Mouse (Mus musculus): Measurements from ENCODE around the gene Cds2.
A peak's percentile ranks its signal among the peaks of the same experiment; 100 is the strongest.
"Not testable (repeated sequence)": the region's sequence is repeated elsewhere in the genome, so short reads cannot be mapped to it uniquely, and the experiment has no call there.

Cds2 gene

GRCm38 (mm10) chr2:132292083-132292482, 29.1 kb downstream of the Cds2 start:
- DNase-seq (ENCODE audit: extremely low spot score): no peak

DNA sequence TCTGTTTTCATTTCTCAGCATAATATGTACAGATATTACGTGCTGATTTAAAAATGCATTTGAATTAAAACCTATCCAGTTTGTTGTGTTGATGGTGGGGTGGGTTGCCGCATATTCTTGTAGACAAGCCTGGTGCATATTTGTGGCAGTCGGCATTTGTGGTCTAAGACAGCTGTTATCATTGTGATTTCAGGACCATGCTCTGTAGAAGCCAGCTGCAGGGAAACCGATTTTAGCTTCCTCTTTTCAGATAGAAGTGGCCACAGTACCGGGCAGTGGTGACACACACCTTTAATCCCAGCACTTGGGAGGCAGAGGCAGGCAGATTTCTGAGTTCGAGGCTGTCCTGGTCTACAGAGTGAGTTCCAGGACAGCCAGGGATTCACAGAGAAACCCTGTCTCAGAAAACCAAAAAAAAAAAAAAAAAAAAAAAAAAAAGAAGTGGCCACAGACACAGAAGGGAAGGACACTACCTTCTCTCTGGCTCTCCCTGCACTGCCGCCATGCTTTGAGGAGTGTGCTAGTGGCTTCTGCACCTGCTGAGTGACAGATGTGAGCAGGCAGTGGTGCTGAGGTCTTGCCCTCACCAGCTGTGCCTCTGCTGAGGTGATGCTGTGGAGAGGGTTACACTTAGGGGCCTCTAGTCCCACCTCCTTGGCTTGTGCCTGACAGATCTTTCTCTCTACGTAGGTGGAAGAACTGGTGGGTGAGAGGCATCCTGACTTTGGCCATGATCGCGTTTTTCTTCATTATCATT, 30.9 kb downstream of the Cds2 start:
- no peak for DNase-seq (ENCODE audit: extremely low spot score)

DNA sequence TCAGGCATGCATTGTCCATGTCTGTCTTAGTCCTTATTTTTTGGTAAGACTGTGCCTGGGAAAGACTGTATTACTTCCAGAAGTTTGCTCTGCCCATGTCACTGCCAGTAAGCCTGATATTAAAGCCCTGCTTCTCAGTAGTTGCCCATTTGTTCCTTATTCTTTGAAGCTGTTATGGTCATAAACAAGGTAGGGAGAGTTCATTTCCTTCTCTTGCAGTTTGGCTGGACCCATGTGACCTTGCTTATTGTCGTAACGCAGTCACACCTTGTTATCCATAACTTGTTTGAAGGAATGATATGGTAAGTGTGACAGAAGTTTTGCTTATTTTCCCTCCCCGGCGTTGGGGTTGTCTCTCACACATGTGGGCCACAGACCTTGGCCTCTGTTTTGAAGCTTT, 35.3 kb downstream of the Cds2 start:
- no peak for DNase-seq (ENCODE audit: extremely low spot score)

- no peak for DNase-seq (ENCODE audit: extremely low spot score)
Observed at GRCm38 (mm10) chr2:132301436-132301835, 38.5 kb downstream of the Cds2 start.

DNA sequence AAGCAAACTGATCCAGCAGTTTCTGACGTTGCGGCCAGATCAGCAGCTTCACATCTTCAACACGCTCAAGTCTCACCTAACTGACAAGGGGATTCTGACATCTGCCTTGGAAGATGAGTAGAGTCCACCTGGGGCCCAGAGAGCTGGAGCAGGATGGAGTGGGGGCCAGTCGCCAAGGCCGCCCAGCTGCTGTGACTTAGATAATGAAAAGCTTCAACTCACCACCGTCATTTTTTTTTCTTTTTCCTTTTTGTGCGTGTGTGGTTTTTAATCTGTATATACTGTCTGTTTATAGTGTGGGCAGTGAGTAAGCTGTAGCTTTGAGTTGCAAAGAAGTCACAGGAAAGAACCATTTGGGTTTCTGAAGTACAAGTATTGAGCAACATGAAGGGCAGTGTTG, 42.2 kb downstream of the Cds2 start:
- no peak for DNase-seq (ENCODE audit: extremely low spot score)

DNA sequence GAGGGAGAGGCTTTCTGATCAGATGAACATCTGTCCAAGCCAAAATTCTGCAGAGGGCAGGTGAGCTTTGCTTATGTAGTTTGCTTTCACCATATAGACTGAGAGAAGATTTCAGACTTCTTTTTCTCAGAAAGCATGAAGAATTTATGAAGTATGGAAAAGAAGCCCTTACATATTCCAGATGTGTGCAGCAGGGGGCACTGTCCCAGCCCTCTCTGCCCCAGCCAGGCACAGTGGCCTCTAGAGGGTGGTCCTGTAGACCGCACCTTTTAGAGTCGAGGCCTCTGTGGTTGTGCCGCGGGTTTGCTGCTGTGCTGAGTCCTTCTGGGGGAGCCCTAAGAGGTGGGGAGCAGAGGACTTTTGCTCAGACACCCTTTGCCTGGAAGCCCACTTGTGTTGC, 43.0 kb downstream of the Cds2 start:
- DNase-seq (ENCODE audit: extremely low spot score): no peak

DNA sequence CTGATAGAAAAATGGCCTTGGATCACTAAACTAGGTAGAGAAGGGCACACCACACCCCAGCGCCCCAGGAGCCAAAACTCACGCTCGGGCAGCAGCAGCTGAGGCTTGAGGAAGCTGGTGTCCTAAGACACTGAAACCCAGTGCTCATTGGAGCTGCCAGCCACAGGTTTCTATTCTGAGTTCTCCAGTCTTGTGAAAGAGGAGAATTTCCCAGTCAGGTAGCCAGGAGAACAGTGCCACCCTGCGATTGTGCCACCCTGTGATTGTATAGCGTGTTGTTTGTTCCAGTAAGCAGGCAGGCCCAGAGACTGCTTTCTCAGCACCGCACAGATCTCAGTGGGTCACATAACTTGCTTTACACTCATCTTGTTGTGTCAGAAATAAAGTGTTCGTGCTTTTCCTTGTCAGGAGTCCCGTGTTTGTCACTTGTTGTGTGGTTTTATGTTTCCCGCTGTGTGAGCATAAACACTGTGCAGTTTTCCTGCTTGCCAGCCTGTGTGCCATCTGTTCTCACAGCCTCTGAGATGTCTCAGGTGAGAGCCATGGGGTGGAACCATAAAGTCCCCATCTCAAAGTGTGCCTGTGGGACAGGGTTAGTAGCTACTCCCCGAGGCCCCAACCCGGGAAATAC, 44.4 kb downstream of the Cds2 start:
- DNase-seq (ENCODE audit: extremely low spot score): no peak

DNA sequence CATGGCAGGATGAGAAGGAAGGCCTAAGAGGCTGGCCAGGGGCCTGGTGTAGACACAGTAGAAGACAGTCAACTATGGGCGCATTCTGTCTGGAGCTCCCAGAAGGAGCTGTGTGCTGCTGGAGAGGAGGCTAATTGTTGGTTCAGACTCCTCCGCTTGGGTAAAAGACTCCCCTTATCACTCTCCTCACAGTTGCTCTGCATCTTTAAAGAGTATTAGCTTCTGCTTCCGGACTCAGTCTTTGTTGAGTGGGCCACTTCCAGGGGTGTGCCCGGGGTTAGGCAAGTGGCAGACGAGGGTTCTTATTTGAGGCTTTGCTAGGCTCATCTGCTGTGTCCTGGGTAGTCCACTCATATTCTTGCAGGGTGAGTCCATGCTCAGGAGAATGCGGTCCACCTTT, 45.9 kb downstream of the Cds2 start:
- no peak for DNase-seq (ENCODE audit: extremely low spot score)

GRCm38 (mm10) chr2:132309398-132309930, 46.5 kb downstream of the Cds2 start:
- DNase-seq (ENCODE audit: extremely low spot score): no peak

DNA sequence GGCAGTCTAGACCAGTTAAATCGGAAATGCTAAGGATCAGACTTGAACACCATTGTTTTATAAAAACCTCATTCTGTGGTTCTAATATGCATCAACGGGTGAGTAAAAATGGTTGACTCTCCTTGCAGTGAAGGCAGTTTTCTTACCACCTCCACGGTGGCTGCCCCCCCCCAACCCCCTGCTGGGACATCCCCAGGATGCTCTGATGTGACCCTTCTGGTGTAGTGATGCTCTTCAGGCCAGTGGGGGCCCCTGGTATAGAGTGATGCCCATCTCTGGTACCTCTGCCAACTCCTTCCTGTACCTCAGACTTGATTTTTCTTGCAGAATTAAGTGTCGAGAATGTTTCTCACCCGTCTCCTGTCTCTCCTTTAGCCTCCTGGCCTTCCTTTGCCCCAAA, 49.7 kb downstream of the Cds2 start:
- no peak for DNase-seq (ENCODE audit: extremely low spot score)

GRCm38 (mm10) chr2:132313568-132313967, 50.6 kb downstream of the Cds2 start:
- no peak for DNase-seq (ENCODE audit: extremely low spot score)

GRCm38 (mm10) chr2:132314057-132314456, 51.1 kb downstream of the Cds2 start:
- DNase-seq (ENCODE audit: extremely low spot score): not testable (repeated sequence)

DNA sequence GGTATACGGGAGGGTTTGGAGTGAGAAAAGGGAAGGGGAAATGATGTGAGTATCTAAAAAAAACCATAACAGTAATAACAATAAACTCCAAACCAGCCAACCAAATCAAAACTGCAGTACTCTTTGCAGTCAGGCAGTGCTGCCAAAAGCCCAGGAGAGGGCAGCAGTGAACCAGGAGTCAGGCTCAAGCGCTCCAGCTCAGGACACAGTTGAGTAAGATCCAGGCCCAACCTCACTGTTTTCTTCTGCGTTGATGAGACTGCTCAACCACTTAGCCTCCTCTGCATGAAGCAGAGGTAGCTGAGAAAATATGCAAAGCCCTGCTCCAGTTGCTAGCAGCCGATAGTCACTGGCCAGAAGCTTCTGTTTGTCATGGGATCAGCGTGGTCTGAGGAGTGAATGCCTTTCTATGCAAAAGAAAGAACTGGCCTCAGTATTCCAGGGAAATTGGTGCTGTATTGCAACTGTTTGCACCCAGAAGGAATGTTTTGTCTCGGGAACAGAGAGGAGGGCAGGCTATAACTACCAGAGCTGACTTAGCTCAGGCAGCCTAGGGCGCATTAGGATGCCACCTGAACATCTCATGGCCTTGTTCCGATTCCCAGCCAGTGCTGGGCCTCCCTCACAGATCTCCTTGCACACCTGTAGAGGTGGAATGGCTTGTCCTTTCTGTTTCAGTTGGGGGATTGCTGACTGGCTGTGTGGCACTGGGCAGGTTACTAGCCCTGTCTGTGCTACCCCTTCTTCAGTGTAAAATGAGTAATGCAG, 53.3 kb downstream of the Cds2 start:
- DNase-seq (ENCODE audit: extremely low spot score): peak; percentile 53

GRCm38 (mm10) chr2:132317178-132317577, 54.2 kb downstream of the Cds2 start:
- no peak for DNase-seq (ENCODE audit: extremely low spot score)

- DNase-seq (ENCODE audit: extremely low spot score): no peak
Observed at GRCm38 (mm10) chr2:132320516-132320915, 57.6 kb downstream of the Cds2 start.

GRCm38 (mm10) chr2:132323541-132323940, 60.6 kb downstream of the Cds2 start:
- no peak for DNase-seq (ENCODE audit: extremely low spot score)

GRCm38 (mm10) chr2:132337202-132337601, 74.3 kb downstream of the Cds2 start:
- no peak for DNase-seq (ENCODE audit: extremely low spot score)

- DNase-seq (ENCODE audit: extremely low spot score): no peak
Observed at GRCm38 (mm10) chr2:132340350-132340749, 77.4 kb downstream of the Cds2 start.

- no peak for DNase-seq (ENCODE audit: extremely low spot score)
Observed at GRCm38 (mm10) chr2:132341293-132341692, 78.3 kb downstream of the Cds2 start.

- no peak for DNase-seq (ENCODE audit: extremely low spot score)
Observed at GRCm38 (mm10) chr2:132343846-132344245, 80.9 kb downstream of the Cds2 start.
